Mouse (Mus musculus) hindbrain, postnatal 0 days (tissue): ENCODE measurements around the gene Plekhh3. TPM values are rescaled to one million over a fixed set of nuclear protein-coding genes. Genes with fewer than 3 reads are reported as not detected.

Source experiments
- ATAC-seq: fragments of 200-750 bp; cut with Nextera tagmentation; 2 replicates; pipeline ENCODE4 v1.8.0; 2017; ENCODE audit warnings: mild to moderate bottlenecking, moderate TSS enrichment, moderate library complexity
- DNase-seq: peaks from one replicate; pipeline ENCODE4 v3.0.0-alpha.2; 2015; ENCODE audit warnings: low spot score
- H3K27ac ChIP-seq: fragments of 300-500 bp; sonication (generic); 2 replicates; pipeline ENCODE4 v1.5.1; 2014; ENCODE audit warnings: mild to moderate bottlenecking
- H3K27me3 ChIP-seq: fragments of 300-500 bp; sonication (generic); 2 replicates; pipeline ENCODE4 v1.6.1; 2014; ENCODE audit warnings: low read length, mixed read lengths; ENCODE audit not compliant: insufficient read depth
- H3K36me3 ChIP-seq: fragments of 300-500 bp; sonication (generic); 2 replicates; pipeline ENCODE4 v1.6.1; 2014; ENCODE audit warnings: low read length, mixed read lengths; ENCODE audit not compliant: insufficient read depth
- H3K4me1 ChIP-seq: fragments of 300-500 bp; sonication (generic); 2 replicates; pipeline ENCODE4 v1.6.1; 2014; ENCODE audit warnings: antibody characterized with exemption, low read length, mixed read lengths; ENCODE audit not compliant: insufficient read depth
- H3K4me2 ChIP-seq: fragments of 300-500 bp; sonication (generic); 2 replicates; pipeline ENCODE4 v1.6.1; 2014; ENCODE audit warnings: low read depth, mild to moderate bottlenecking, low read length, moderate library complexity, mixed read lengths
- H3K4me3 ChIP-seq: fragments of 300-500 bp; sonication (generic); 2 replicates; pipeline ENCODE4 v1.5.1; 2014; ENCODE audit warnings: low read length
- H3K9ac ChIP-seq: fragments of 300-500 bp; sonication (generic); replicated peaks from 2 replicates; pipeline ENCODE4 v1.6.1; 2014; ENCODE audit warnings: mild to moderate bottlenecking, low read length, moderate library complexity, mixed read lengths
- H3K9me3 ChIP-seq: fragments of 300-500 bp; sonication (generic); 2 replicates; pipeline ENCODE4 v1.6.1; 2016; ENCODE audit warnings: low read length, mixed read lengths
- CTCF ChIP-seq: IDR thresholded peaks from 2 replicates; pipeline ENCODE4 v1.5.1; 2016; ENCODE audit warnings: antibody characterized with exemption, control low read depth, low read depth
- WGBS: fragments of 180-500 bp; shearing (Covaris S2); extraction: QIAGEN DNeasy Blood & Tissue Kit; methylation state at CpG from one replicate; pipeline ENCODE4 v1.1.7; 2014; 5-methylcytosine and 5-hydroxymethylcytosine counted together
- microRNA-seq, 2 experiments: library from miRNA; unstranded; fragments of <30 nt; microRNA quantifications; one replicate each; pipeline ENCODE4; 2016
- polyA plus RNA-seq: library from polyadenylated mRNA; unstranded; fragments of >200 nt; fragmentation: Nextera tagmentation; extraction: Ambion mirVana; gene quantifications from 2 replicates; pipeline ENCODE4 v1.2.1, GENCODE M21; 2015
- total RNA-seq: library from RNA; depleted of rRNA; stranded (reverse); fragments of >200 nt; gene quantifications from 2 replicates; pipeline ENCODE4 v1.2.3, GENCODE M21; 2014; rRNA removed

Gene Plekhh3
- total and polyA plus RNA-seq, 2 experiments from 2014 or later = 8.8 to 32.3 TPM

- Histone ChIP-seq H3K4me1 (peaks cover 14% of the 10 kb centered on the region; the same call in 1 of the 2 replicates), H3K27ac (peak overlapping the region; percentile 83), H3K36me3 (peaks cover 6% of the 10 kb centered on the region), H3K4me3 (peak overlapping the region; percentile 97), H3K9ac (peak overlapping the region; percentile 53), H3K27me3 (no peaks in the 10 kb centered on the region), H3K9me3 (no peaks in the 10 kb centered on the region), H3K4me2 (peak overlapping the region; percentile 78)
- 21% methylated on average over 19 of the region's 19 CpGs for WGBS
- no peak for DNase-seq
- no peak for ATAC-seq
- no peak for TF ChIP-seq CTCF
Measured at GRCm38 (mm10) chr11:101120545-101121188, 50.5 kb downstream of the Plekhh3 start.

- peak; percentile 100 for DNase-seq
- Histone ChIP-seq H3K4me3 (peak within 1 kb of the TSS; percentile 97), H3K4me2 (peak within 1 kb of the TSS; percentile 78), H3K27me3 (no peaks in the 10 kb centered on the region), H3K27ac (peak within 1 kb of the TSS; percentile 94), H3K9ac (peak within 1 kb of the TSS; percentile 93), H3K9me3 (no peaks in the 10 kb centered on the region), H3K4me1 (peaks cover 14% of the 10 kb centered on the region; the same call in 1 of the 2 replicates), H3K36me3 (peaks cover 6% of the 10 kb centered on the region)
- TF ChIP-seq CTCF = peak; percentile 14; the same call in 1 of the 2 replicates
- WGBS = under 1% methylated on average over 61 of the region's 61 CpGs
- peak; percentile 97 for ATAC-seq
Measured at GRCm38 (mm10) chr11:101119761-101120544, 51.2 kb downstream of the Plekhh3 start, which contains the start of the genes Retreg3 and Tubg1. Gene Retreg3, minus strand, starts transcription at chr11:101119893. Gene Tubg1, plus strand, starts transcription at chr11:101119938.

GRCm38 (mm10) chr11:101119131-101119760 is 51.9 kb downstream of the Plekhh3 start:
- Histone ChIP-seq H3K9me3 (no peaks in the 10 kb centered on the region), H3K4me2 (peak overlapping the region; percentile 78), H3K4me3 (peak overlapping the region; percentile 97), H3K4me1 (peaks cover 14% of the 10 kb centered on the region; the same call in 1 of the 2 replicates), H3K36me3 (peaks cover 6% of the 10 kb centered on the region), H3K9ac (peak overlapping the region; percentile 93), H3K27ac (peak overlapping the region; percentile 94), H3K27me3 (no peaks in the 10 kb centered on the region)
- DNase-seq = no peak
- WGBS = under 1% methylated on average over 39 of the region's 39 CpGs
- peak; percentile 71 for ATAC-seq
- peak; percentile 24; the same call in 1 of the 2 replicates for TF ChIP-seq CTCF

- ATAC-seq (no peak), DNase-seq (no peak)
- no peaks in the 10 kb centered on the region for H3K9me3 ChIP-seq
- H3K9ac ChIP-seq = peak overlapping the region; percentile 93; the same call in 1 of the 2 replicates
- H3K4me1 ChIP-seq = peaks cover 14% of the 10 kb centered on the region; the same call in 1 of the 2 replicates
- peak overlapping the region; percentile 78 for H3K4me2 ChIP-seq
- no peaks in the 10 kb centered on the region for H3K27me3 ChIP-seq
- no peak for TF ChIP-seq CTCF
- H3K4me3 ChIP-seq = no peak overlapping the region; the same call in 1 of the 2 replicates
- peaks cover under 1% of the 10 kb centered on the region; the same call in 1 of the 2 replicates for H3K36me3 ChIP-seq
- H3K27ac ChIP-seq = no peak overlapping the region
- 54% methylated on average over 4 of the region's 4 CpGs for WGBS
Measured at GRCm38 (mm10) chr11:101118105-101118504, 53.0 kb downstream of the Plekhh3 start.

- no peaks in the 10 kb centered on the region for H3K9me3 ChIP-seq
- DNase-seq (no peak), ATAC-seq (no peak)
- H3K4me1 ChIP-seq = peaks cover 9% of the 10 kb centered on the region; the same call in 1 of the 2 replicates
- H3K4me2 ChIP-seq = no peak overlapping the region
- no peak overlapping the region for H3K9ac ChIP-seq
- H3K36me3 ChIP-seq = no peaks in the 10 kb centered on the region
- H3K27ac ChIP-seq = no peak overlapping the region
- no peaks in the 10 kb centered on the region for H3K27me3 ChIP-seq
- WGBS = 47% methylated on average over 2 of the region's 2 CpGs
- H3K4me3 ChIP-seq = no peak overlapping the region
- no peak for TF ChIP-seq CTCF
Measured at GRCm38 (mm10) chr11:101115564-101115963, 55.6 kb downstream of the Plekhh3 start.

Small RNA genes lying within 50 kb of the gene (microRNA-seq; reads per million reads assigned to microRNA genes)
- 0 reads per million in 2 experiments for gene Gm27626

Other genes starting within 250 kb of the Plekhh3 start
- gene Stat3, start 231.8 kb downstream of the Plekhh3 start, total RNA-seq = 49.7 and 56.2 TPM in 2 replicates
- 41.4 and 43.4 TPM in 2 replicates for gene Stat3, start 231.8 kb downstream of the Plekhh3 start, polyA plus RNA-seq
- 19.7 and 26.3 TPM in 2 replicates for gene Cavin1, start 200.5 kb downstream of the Plekhh3 start, total RNA-seq
- 48.6 and 50.2 TPM in 2 replicates for gene Cavin1, start 200.5 kb downstream of the Plekhh3 start, polyA plus RNA-seq
- gene Atp6v0a1, start 161.9 kb downstream of the Plekhh3 start, total RNA-seq = 213 and 222 TPM in 2 replicates
- 162 and 181 TPM in 2 replicates for gene Atp6v0a1, start 161.9 kb downstream of the Plekhh3 start, polyA plus RNA-seq
- gene Naglu, start 101.3 kb downstream of the Plekhh3 start, total RNA-seq = 23.1 and 23.8 TPM in 2 replicates
- gene Naglu, start 101.3 kb downstream of the Plekhh3 start, polyA plus RNA-seq = 15.3 and 17.0 TPM in 2 replicates
- 0.16 and 0.22 TPM in 2 replicates for gene Hsd17b1, start 92.9 kb downstream of the Plekhh3 start, total RNA-seq
- not detected in 2 replicates for gene Hsd17b1, start 92.9 kb downstream of the Plekhh3 start, polyA plus RNA-seq
- 45.7 and 53.2 TPM in 2 replicates for gene Coasy, start 88.8 kb downstream of the Plekhh3 start, total RNA-seq
- 34.5 and 35.1 TPM in 2 replicates for gene Coasy, start 88.8 kb downstream of the Plekhh3 start, polyA plus RNA-seq
- 42.2 and 75.2 TPM in 2 replicates for gene Mlx, start 84.1 kb downstream of the Plekhh3 start, total RNA-seq
- gene Mlx, start 84.1 kb downstream of the Plekhh3 start, polyA plus RNA-seq = 58.3 and 61.0 TPM in 2 replicates
- 2.9 and 5.5 TPM in 2 replicates for gene Psmc3ip, start 75.9 kb downstream of the Plekhh3 start, total RNA-seq
- gene Psmc3ip, start 75.9 kb downstream of the Plekhh3 start, polyA plus RNA-seq = 16.3 and 17.5 TPM in 2 replicates
- 56.8 and 68.4 TPM in 2 replicates for gene Retreg3, start 51.5 kb downstream of the Plekhh3 start, total RNA-seq
- 23.4 and 24.7 TPM in 2 replicates for gene Retreg3, start 51.5 kb downstream of the Plekhh3 start, polyA plus RNA-seq
- 59.3 and 68.3 TPM in 2 replicates for gene Tubg1, start 51.4 kb downstream of the Plekhh3 start, total RNA-seq
- 71.5 and 72.8 TPM in 2 replicates for gene Tubg1, start 51.4 kb downstream of the Plekhh3 start, polyA plus RNA-seq
- gene Tubg2, start 15.4 kb downstream of the Plekhh3 start, total RNA-seq = 29.7 and 40.8 TPM in 2 replicates
- gene Tubg2, start 15.4 kb downstream of the Plekhh3 start, polyA plus RNA-seq = 57.7 and 62.8 TPM in 2 replicates
- 25.4 and 28.9 TPM in 2 replicates for gene Cntnap1, start 828 bp downstream of the Plekhh3 start, total RNA-seq
- 5.8 and 6.5 TPM in 2 replicates for gene Cntnap1, start 828 bp downstream of the Plekhh3 start, polyA plus RNA-seq
- 0.16 and 0.43 TPM in 2 replicates for gene Ccr10, start 4.1 kb upstream of the Plekhh3 start, total RNA-seq
- 0.88 and 1.0 TPM in 2 replicates for gene Ccr10, start 4.1 kb upstream of the Plekhh3 start, polyA plus RNA-seq
- gene Ezh1, start 55.1 kb upstream of the Plekhh3 start, total RNA-seq = 26.7 and 27.6 TPM in 2 replicates
- 20.1 and 22.2 TPM in 2 replicates for gene Ezh1, start 55.1 kb upstream of the Plekhh3 start, polyA plus RNA-seq
- gene Ramp2, start 74.7 kb upstream of the Plekhh3 start, total RNA-seq = 66.1 and 72.7 TPM in 2 replicates
- 108 and 111 TPM in 2 replicates for gene Ramp2, start 74.7 kb upstream of the Plekhh3 start, polyA plus RNA-seq
- gene Vps25, start 82.4 kb upstream of the Plekhh3 start, total RNA-seq = 66.1 and 82.1 TPM in 2 replicates
- 134 and 137 TPM in 2 replicates for gene Vps25, start 82.4 kb upstream of the Plekhh3 start, polyA plus RNA-seq
- gene Wnk4, start 89.2 kb upstream of the Plekhh3 start, total RNA-seq = 1.5 and 2.5 TPM in 2 replicates
- 6.5 and 8.0 TPM in 2 replicates for gene Wnk4, start 89.2 kb upstream of the Plekhh3 start, polyA plus RNA-seq
- gene Cntd1, start 107.7 kb upstream of the Plekhh3 start, total RNA-seq = 0.10 TPM in 1 of 2 replicates, not detected in the other
- gene Cntd1, start 107.7 kb upstream of the Plekhh3 start, polyA plus RNA-seq = 0.66 and 0.89 TPM in 2 replicates
- 146 and 154 TPM in 2 replicates for gene Coa3, start 107.8 kb upstream of the Plekhh3 start, total RNA-seq
- 214 and 225 TPM in 2 replicates for gene Coa3, start 107.8 kb upstream of the Plekhh3 start, polyA plus RNA-seq
- 71.1 and 95.3 TPM in 2 replicates for gene Becn1, start 130.9 kb upstream of the Plekhh3 start, total RNA-seq
- 140 and 145 TPM in 2 replicates for gene Becn1, start 130.9 kb upstream of the Plekhh3 start, polyA plus RNA-seq
- 68.3 and 71.1 TPM in 2 replicates for gene Psme3, start 144.9 kb upstream of the Plekhh3 start, total RNA-seq
- gene Psme3, start 144.9 kb upstream of the Plekhh3 start, polyA plus RNA-seq = 78.2 and 83.9 TPM in 2 replicates
- gene Aoc2, start 153.7 kb upstream of the Plekhh3 start, total RNA-seq = 3.8 and 4.1 TPM in 2 replicates
- gene Aoc2, start 153.7 kb upstream of the Plekhh3 start, polyA plus RNA-seq = 0.59 and 0.63 TPM in 2 replicates
- 0.36 and 0.47 TPM in 2 replicates for gene Aoc3, start 159.3 kb upstream of the Plekhh3 start, total RNA-seq
- gene Aoc3, start 159.3 kb upstream of the Plekhh3 start, polyA plus RNA-seq = 0.10 and 0.16 TPM in 2 replicates
- gene G6pc, start 196.2 kb upstream of the Plekhh3 start, total RNA-seq = 0.26 TPM in 1 of 2 replicates, not detected in the other
- not detected in 2 replicates for gene G6pc, start 196.2 kb upstream of the Plekhh3 start, polyA plus RNA-seq
- 62.5 and 69.4 TPM in 2 replicates for gene Aarsd1, start 246.3 kb upstream of the Plekhh3 start, total RNA-seq
- gene Aarsd1, start 246.3 kb upstream of the Plekhh3 start, polyA plus RNA-seq = 89.9 and 91.6 TPM in 2 replicates